Mouse (Mus musculus) T-helper 1 cell (primary cell): ENCODE data around the gene Nkd1.

Source experiments
- in situ Hi-C: fragments of 300-600 bp; cut with MboI, MseI; formaldehyde crosslinking; loops from one replicate; pipeline ENCODE4 v1.15.1; 2025; ENCODE audit warnings: high pct_unique_total_duplicates

The Nkd1 gene

DNA sequence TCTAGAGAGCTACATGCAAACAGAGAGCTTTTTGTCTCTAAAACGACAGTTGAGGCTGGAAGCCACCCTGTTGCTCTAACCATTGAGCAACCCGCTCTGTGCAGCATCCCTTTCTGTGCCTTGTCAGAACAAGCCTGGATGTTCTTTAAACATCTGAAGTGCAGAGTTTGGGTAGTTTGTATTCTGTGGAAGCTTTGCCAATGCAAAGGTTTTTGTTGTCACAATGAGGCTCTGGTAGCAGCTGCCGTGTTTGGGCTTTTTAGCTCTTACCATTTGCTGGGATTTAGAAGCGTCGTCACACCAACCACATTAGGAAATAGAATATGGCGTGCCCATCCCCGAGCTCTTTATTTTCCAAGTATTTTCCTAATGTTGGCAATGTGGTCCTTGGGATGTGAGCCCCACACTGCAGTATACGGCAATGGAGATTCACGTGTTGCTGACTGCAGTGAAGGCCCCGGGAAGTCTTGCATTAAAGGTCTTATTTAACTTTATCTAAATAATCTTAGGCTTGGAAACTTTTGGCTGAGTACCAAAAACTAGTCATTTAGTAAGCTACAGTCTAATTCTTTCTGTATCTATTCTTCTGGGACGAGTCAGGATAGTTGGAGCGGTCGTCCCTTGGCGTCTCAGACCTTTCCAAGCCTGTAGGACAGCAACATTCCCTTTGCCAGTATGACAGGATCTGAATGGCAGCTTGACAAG is 51.9 kb downstream of the Nkd1 start:
- in situ Hi-C loops, result no loop called here

DNA sequence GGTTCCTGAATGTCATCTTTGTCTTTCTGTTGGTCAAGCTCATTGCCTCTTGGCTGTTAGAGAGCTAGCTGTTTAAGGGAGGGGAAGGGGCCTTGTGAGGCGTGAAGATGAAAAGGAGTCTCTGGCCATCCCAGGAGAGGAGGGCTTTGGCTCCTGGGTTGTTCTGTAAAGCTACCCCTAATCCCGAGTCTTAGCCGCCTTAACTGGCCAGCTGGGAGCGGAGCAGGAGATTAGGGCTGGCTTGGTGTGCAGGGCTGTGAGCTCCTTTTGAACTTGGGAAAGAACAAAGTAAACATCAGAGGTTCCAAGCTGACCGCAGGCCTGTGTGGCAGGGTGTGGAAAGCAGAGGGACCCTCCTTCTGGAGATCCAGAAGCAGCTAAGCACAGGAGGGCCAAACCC is 53.8 kb downstream of the Nkd1 start:
- in situ Hi-C loops, result no loop called here

GRCm38 (mm10) chr8:88576351-88577142 is 55.4 kb downstream of the Nkd1 start:
- in situ Hi-C loops, result no loop called here

DNA sequence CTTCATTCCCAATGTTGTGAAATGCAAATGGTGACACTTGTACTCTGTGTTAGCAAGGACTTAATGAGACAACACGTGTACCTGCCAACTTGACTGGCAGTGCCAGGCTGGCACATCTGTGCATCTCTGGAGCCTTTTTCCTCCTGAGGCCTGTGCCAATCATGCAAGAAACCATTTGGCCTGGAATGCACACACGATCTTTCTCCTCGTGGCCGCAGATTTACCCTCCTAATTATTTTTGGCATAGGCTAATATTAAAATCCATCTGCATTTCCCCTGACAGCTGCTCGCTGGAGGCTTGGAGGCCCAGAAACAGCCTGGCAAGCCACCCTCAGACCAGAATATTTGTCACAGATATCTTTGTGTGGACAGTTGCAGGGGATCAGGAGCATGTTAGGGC is 56.5 kb downstream of the Nkd1 start:
- in situ Hi-C loops, result no loop called here

DNA sequence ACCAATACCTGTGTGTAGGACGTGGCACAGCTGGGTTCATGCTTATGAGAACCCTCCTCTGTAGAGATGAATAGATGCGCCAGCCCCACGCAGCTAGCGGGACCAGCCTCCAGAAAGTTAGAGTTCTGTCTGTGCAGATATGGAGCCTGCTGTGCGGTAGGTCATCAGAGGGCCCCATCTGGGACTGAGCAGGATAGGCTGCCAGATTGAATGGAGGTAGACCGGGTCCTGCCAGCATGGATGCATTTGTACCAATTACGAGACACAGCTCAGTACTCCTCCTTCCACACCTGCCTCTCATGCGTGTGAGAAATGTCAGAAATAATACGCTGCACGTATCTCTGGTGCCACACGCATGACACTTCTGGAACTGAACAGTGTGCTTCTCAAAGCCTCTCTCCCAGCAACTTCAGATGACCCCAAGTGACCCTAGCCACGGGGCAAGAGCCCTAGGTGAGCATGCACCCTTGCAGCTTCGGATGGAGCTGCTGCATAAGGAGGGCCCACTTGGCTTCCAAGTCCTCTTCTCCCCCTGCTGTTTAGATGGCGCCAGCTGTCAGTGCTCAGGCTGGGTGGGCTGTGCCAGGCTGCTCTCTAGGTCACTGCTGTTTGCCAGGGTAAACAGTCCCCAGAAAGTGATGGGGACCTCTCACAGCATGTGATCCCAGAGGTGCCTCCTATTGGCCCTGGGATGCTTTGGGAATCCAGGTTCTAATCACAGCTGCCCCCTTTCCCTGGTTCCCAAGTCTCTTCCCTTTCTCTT is 57.4 kb downstream of the Nkd1 start:
- in situ Hi-C loops, result no loop called here

- in situ Hi-C loops, result no loop called here
These were observed 58.1 kb downstream of the Nkd1 start for GRCm38 (mm10) chr8:88579246-88579645.

DNA sequence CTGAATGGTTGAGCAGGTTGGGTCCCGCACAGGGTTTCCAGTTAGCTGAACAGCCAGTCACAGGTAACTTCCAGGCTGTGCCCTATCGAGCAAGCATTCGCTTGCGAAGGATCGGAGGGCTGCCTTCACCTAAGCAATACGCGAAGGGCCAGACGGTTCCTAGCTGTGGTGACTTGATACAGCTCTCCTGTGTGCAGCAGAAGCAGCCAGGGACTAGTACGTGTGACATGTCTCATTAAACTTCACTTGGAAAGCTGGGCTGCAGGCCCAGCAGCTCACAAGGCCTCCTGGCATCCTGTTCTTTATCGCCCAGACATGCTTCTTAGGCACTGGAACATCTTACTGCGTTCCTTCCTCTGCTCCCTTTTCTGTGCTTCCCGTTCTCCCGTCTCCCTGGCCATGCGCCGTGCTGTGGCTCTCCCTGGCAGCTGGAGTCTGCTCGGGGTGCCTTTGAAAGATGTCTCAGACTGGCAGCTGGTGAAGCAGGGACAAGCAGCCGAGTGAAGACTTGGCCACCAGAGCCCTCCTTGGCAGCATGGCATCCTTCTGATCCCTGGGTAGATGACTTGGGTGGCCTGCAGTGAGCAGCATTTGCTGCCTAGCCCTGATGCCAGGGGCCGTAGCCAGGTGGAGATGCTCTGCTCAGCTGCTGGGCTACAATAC is 58.6 kb downstream of the Nkd1 start:
- in situ Hi-C loops, result no loop called here

DNA sequence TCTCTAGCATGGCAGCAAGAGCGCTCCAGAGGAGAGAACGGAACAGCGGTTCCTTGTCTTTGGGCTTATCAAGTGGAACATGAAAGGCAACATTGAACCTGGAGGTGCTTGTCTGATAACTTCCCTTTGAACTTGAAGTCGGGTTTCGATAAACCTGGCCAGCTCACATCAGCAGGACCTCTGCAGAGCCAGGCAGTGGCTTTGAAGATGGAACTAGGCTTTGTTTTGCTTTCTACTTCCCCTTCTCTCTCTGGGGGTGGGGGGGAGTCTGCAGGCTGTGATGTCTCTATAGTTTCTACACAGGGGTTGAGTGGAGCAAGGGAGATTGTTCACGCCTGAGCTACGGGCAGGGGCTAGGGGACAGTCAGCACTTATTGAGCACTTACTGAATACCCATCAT is 59.6 kb downstream of the Nkd1 start:
- in situ Hi-C loops, result no loop called here

DNA sequence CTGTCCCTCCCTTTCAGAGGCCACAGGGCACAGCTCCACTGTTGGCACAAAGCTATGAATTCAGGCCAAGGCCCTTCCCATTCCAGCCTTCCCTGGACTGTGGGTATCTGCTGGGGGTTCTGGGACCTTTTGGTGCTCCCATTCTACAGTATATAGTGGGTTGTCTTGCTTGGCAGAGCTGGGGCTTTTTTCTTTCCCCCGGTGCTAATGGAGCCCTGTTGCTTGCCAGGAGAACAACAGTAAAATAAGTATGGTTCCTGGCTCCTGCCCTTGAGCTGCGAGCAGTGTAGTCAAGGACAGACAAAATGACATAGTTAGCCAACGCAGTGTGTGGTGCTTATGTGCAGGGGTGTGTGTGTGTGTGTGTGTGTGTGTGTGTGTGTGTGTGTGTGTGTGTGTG is 62.7 kb downstream of the Nkd1 start:
- in situ Hi-C loops, result no loop called here

DNA sequence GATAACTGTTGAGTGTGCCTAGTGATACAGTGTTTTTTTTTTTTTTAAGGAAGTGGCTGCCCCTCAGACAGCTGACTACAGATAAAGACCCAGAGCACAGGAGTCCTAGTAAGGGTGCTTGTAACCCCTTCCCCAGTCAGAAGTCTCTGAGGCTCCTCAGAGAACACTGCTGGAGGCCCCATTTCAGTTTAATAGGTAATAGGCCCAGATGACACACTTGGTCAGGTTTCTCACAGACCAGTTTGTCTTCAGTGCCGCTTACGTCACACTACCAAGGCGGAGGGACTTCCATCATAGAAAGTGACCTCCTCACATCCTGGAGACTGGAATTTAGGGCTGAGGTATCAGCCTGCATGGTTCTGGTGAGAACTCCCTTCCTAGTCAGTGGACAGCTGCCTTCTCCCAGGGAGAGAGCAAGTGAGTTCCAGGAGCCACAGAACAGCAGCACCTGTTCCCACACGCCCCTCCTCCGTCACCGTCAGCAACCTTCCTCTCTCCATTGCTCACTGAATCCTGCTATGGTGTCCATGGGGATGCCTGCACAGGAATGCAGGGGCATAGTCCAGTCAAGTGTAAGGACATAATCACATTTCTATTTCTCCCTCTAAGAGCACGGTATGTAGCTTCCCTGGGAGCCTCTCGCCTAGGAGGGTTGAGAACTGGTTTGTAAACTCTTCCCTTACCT is 67.2 kb downstream of the Nkd1 start:
- in situ Hi-C loops, result no loop called here

DNA sequence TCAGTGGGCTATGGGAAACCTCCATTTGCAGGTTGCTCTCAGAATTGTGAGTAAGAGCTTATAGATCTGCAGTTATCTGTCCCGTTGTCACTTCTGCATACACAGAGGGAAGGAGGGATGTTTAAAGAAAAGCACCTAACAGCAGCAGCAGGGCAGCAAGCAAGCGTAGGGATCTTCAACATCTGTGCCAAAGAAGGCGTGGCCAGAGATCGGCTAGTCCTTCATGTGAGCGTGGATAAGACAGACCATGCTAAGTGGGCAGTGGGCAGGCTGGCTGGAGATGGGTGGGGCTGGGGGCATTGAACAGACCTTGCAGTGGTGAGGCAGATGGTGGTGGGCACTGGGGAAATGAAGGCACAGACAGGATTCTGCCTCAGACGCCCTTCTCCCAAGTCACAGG is 69.1 kb downstream of the Nkd1 start:
- in situ Hi-C loops, result no loop called here

GRCm38 (mm10) chr8:88593947-88594346 is 72.8 kb downstream of the Nkd1 start:
- in situ Hi-C loops, result no loop called here

- in situ Hi-C loops, result no loop called here
These were observed 74.9 kb downstream of the Nkd1 start for GRCm38 (mm10) chr8:88596042-88596441.

DNA sequence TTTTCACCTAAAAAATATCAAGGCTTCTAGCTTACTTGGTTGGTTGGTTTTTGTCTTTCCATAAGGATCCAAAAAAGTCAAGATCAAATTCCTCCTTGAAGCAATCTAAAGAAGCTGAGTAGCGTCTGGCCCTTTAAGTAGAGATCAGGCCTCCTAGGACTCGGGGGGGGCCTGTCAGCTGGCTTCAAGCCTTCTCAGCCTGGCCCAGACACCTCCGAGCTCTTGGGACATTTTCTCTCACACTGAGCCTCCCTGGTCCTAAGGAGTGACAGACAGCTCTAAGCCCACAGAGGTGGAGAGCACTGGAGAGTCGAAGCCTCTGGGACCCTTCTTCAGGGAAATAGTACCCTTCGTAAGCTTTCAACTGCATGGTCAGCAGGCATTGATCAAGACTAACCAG is 77.4 kb downstream of the Nkd1 start:
- in situ Hi-C loops, result no loop called here

DNA sequence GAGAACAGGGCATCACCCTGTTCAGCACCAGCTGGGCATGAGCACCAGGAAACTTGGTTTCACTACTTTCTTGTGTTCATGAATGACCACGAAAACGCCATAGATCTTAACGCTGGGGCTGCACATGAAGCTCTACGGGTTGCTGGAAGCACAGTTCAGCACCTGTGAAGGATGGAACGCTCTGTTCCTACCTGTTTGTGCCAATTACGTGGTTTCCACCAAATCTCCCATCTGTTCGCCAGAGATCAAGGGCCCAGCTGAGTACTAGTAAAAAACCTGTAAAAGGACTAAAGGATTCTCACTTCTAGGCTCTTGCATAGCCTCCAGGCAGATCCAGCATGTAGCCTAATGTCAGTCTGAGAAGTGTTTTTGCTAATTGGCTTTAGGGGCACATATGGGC is 78.3 kb downstream of the Nkd1 start:
- in situ Hi-C loops, result no loop called here

DNA sequence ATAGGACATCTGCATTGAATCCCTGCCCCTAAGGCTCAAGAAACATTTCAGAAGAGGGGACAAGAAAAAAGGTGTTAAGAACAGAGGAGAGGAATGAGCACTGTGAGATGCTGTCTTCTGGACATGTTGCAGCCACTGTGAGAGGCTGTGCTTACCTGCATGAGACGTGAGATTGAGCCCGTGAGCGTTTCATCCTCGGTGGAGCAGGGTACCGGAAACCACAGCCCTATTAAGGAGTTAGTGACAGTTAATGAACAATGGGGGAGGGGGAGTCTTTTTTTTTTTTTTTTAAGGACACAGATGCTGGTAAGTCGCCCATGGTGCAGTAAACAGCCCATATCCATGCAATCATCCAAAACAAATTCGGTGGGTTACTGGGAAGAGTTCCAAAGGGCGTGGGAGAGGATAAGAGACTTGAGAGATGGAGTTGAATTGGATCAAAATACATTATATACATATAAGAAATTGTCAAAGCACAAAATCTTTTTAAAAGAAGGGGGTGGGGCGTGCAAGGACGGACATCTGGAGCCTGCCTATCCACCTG is 82.4 kb downstream of the Nkd1 start:
- in situ Hi-C loops, result no loop called here

DNA sequence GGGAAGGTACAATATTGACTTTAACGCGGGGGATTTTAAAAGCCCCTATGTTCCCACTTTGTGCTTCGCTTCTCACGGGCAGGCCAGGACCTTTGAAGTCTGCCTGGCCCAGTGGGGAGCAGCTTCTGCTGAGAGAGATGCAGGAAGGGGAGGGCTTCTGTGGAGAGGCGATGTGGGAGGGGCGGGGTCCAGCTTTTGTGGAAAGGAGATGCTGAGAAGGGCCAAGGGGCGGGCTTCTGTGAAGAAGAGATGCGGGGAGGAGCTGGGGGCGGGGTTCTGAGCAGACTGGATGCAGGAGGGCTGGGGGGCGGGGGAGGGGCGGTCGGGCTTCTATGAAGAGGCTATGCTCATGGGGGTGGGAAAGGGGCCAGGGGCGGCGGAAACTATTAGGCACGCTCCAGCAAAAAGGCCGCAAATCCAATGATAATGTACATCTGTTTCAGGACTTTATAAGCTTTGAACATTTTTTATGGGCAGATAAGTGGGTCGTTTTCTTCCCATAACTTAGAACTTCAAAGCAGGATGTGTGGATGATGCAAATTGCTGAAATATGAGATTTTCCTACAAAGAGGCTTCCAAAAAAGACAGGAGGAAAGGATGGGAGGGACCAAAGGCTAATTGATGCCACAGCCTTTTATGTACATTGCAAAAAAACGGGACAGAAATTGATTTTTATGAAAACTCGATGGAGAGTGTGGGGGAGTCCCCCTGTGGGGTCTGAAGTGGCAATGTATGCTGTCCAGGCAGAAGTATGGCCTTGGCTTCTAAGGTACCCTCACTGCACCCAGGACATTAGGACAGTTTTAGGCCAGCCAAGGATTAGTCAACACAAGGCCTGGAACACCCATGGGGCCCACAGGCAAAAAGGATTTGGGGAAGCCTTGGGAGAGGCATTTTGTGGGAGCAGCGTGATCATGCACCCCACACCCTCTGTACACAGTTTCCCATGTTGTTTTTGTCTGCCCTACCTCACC is 83.2 kb downstream of the Nkd1 start:
- in situ Hi-C loops, result no loop called here

DNA sequence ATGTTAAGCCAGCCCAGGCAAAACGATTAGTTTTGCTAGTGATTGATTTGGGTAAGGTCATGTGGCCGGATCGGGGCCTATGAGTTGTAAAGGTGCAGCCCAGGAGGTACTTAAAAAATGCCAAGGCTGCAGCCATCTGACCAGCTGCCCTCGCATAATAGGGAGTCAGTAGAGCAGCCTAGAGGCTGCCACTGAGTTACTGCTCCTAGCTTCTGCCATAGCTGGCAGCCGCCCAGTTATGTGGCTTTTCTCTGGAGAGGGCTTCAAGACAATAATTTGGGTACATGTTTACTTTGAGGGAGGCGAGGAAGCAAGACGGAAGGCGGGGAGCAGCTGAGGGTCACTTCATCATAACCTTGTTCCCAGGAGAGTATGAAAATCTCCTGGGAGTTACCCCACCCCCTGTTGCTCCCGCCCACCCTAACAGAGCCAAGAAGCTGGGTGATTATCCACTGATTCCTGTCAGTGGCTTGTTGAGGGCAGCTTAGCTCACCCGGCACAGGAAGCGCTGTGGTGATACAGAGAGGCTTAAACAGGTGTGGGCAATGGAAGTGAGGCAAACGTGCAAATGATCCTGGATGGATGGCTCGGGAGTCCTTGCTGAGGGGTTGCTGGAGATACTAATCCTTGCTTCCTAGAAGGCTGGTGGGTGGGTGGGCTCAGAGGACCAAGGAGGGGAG is 84.3 kb downstream of the Nkd1 start:
- in situ Hi-C loops, result no loop called here

DNA sequence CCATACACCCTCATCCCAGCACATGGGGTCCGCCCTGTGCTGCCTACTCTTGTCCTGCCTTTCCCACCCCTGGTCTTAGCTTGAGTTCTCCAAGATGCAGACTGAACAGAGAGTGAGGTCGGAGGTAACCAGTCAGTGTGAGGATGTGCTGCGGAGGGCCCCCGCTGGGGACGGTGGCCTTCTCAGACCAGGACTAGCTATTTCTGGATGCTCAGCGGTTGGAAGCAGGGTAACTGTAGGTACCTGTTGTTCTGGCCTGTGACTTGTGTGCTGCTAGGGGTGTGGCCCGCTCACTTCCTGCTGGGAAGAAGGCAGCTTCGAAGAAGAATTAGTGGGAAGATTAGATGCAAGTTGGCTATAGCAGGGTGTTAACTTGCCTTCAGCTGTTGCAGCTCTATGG is 87.9 kb downstream of the Nkd1 start:
- in situ Hi-C loops, result no loop called here
